Mouse (Mus musculus): ENCODE results near the gene Decr2.

- no peak for TF ChIP-seq CTCF (IDR thresholded peaks at IDR 0.05; ENCODE audit: borderline replicate concordance, insufficient read depth, low read length)
- no peak for TF ChIP-seq POLR2A (IDR thresholded peaks at IDR 0.05; ENCODE audit: low read depth, low read length)
These were observed 15.5 kb upstream of the Decr2 start for GRCm38 (mm10) chr17:26105619-26106018.

Measured in embryonic fibroblast, embryonic 13.5 days (primary cell).